Mouse (Mus musculus) liver, embryonic 14.5 days (tissue): Measurements from ENCODE around the gene Unc5a. TPM values are rescaled to one million over a fixed set of nuclear protein-coding genes. Genes with fewer than 3 reads are reported as not detected.

Experiments used
- ATAC-seq: fragments of 200-750 bp; cut with Nextera tagmentation; 2 replicates; pipeline ENCODE4 v1.8.0; 2017; ENCODE audit warnings: moderate number of reproducible peaks, mild to moderate bottlenecking, moderate library complexity; ENCODE audit not compliant: insufficient read depth
- DNase-seq, 3 experiments: peaks; one replicate each; pipeline ENCODE4 v3.0.0-alpha.2; 2012 to 2013; ENCODE audit warnings: low read depth in 3 of 3, low spot score in 3 of 3
- H3K27ac ChIP-seq: fragments of 300-500 bp; sonication (generic); 2 replicates; pipeline ENCODE4 v1.5.1; 2014; ENCODE audit warnings: moderate library complexity, mild to moderate bottlenecking, control low read depth, inconsistent platforms
- H3K27me3 ChIP-seq: fragments of 300-500 bp; sonication (generic); 2 replicates; pipeline ENCODE4 v1.6.1; 2014; ENCODE audit warnings: mild to moderate bottlenecking, low read length, moderate library complexity; ENCODE audit not compliant: control insufficient read depth, insufficient read depth
- H3K36me3 ChIP-seq: fragments of 300-500 bp; sonication (generic); replicated peaks from 2 replicates; pipeline ENCODE4 v1.6.1; 2014; ENCODE audit warnings: low read depth; ENCODE audit not compliant: control insufficient read depth, insufficient read depth
- H3K4me1 ChIP-seq, 2 experiments: fragments of 200-500 bp in 1 of 2; fragments of 300-500 bp in 1 of 2; sonication (generic) in 1 of 2; replicated peaks; 2 replicates each; pipeline ENCODE4 v1.6.1; 2012 to 2014; ENCODE audit warnings: antibody characterized with exemption in 1 of 2, inconsistent platforms in 1 of 2, low read length in 1 of 2; ENCODE audit not compliant: control insufficient read depth in 2 of 2, insufficient read depth in 2 of 2
- H3K4me2 ChIP-seq: fragments of 300-500 bp; sonication (generic); 2 replicates; pipeline ENCODE4 v1.6.1; 2014; ENCODE audit warnings: low read depth, mild to moderate bottlenecking, control low read depth, moderate library complexity
- H3K4me3 ChIP-seq, 2 experiments: fragments of 200-500 bp in 1 of 2; fragments of 300-500 bp in 1 of 2; sonication (generic) in 1 of 2; 2 replicates each; pipeline ENCODE4 v1.5.1; 2012 to 2014; ENCODE audit warnings: low read depth in 2 of 2, low read length in 2 of 2, mild to moderate bottlenecking in 2 of 2, control low read depth in 1 of 2, inconsistent platforms in 1 of 2, moderate library complexity in 1 of 2; ENCODE audit not compliant: insufficient read depth in 1 of 2
- H3K9ac ChIP-seq: fragments of 300-500 bp; sonication (generic); replicated peaks from 2 replicates; pipeline ENCODE4 v1.6.1; 2014; ENCODE audit warnings: mild to moderate bottlenecking, control low read depth, moderate library complexity
- H3K9me3 ChIP-seq: fragments of 300-500 bp; sonication (generic); 2 replicates; pipeline ENCODE4 v1.6.1; 2016; ENCODE audit warnings: low read length, mixed read lengths; ENCODE audit not compliant: control insufficient read depth
- CTCF ChIP-seq: IDR thresholded peaks from 2 replicates; pipeline ENCODE4 v1.5.1; 2016; ENCODE audit warnings: antibody characterized with exemption, low read depth, control low read depth
- EP300 ChIP-seq: IDR thresholded peaks from 2 replicates; pipeline ENCODE4 v1.6.1; 2016; ENCODE audit warnings: antibody characterized with exemption, low read depth
- WGBS: fragments of 180-500 bp; shearing (Covaris S2); extraction: QIAGEN DNeasy Blood & Tissue Kit; methylation state at CpG from one replicate; pipeline ENCODE4 v1.1.7; 2014; ENCODE audit not compliant: insufficient replicate concordance; 5-methylcytosine and 5-hydroxymethylcytosine counted together
- polyA plus RNA-seq, 2 experiments: library from polyadenylated mRNA; depleted of rRNA in 1 of 2; stranded (reverse) in 1 of 2; unstranded in 1 of 2; fragments of >200 nt; fragmentation: Nextera tagmentation in 1 of 2; extraction: Ambion mirVana in 1 of 2; gene quantifications; 2 replicates each; pipeline versions ENCODE4 v1.2.1 to v1.2.3; 2012 to 2014

Unc5a gene
- polyA plus RNA-seq, 2 experiments: 0.37 to 0.43 TPM

GRCm38 (mm10) chr13:54919666-54920065 is 29.5 kb upstream of the Unc5a start:
- Histone ChIP-seq H3K9ac (no peak overlapping the region), H3K9me3 (no peaks in the 10 kb centered on the region), H3K4me3 (no peak overlapping the region), H3K4me1 (no peaks in the 10 kb centered on the region), H3K27me3 (no peaks in the 10 kb centered on the region), H3K27ac (no peak overlapping the region), H3K36me3 (no peaks in the 10 kb centered on the region), H3K4me2 (no peak overlapping the region)
- WGBS: 27% methylated on average over 5 of the region's 5 CpGs
- DNase-seq: no peak
- no peak for ATAC-seq
- TF ChIP-seq CTCF: no peak

- Histone ChIP-seq H3K4me2 (no peak overlapping the region), H3K9ac (no peak overlapping the region), H3K9me3 (no peaks in the 10 kb centered on the region), H3K27ac (no peak overlapping the region), H3K4me3 (no peak overlapping the region), H3K4me1 (no peaks in the 10 kb centered on the region), H3K27me3 (no peaks in the 10 kb centered on the region), H3K36me3 (no peaks in the 10 kb centered on the region)
- TF ChIP-seq CTCF (no peak), EP300 (no peak)
- 56% methylated on average over 9 of the region's 9 CpGs for WGBS
- DNase-seq: no peak
- ATAC-seq: no peak
Observed at GRCm38 (mm10) chr13:54921700-54922099, 27.5 kb upstream of the Unc5a start.

GRCm38 (mm10) chr13:54923705-54924104 is 25.5 kb upstream of the Unc5a start:
- Histone ChIP-seq H3K27ac (no peak overlapping the region), H3K9me3 (no peaks in the 10 kb centered on the region), H3K4me1 (no peaks in the 10 kb centered on the region), H3K36me3 (no peaks in the 10 kb centered on the region), H3K9ac (no peak overlapping the region), H3K4me3 (no peak overlapping the region), H3K4me2 (no peak overlapping the region), H3K27me3 (no peaks in the 10 kb centered on the region)
- TF ChIP-seq EP300 (no peak), CTCF (no peak)
- DNase-seq (no peak), ATAC-seq (no peak)
- 49% methylated on average over 2 of the region's 2 CpGs for WGBS

DNA sequence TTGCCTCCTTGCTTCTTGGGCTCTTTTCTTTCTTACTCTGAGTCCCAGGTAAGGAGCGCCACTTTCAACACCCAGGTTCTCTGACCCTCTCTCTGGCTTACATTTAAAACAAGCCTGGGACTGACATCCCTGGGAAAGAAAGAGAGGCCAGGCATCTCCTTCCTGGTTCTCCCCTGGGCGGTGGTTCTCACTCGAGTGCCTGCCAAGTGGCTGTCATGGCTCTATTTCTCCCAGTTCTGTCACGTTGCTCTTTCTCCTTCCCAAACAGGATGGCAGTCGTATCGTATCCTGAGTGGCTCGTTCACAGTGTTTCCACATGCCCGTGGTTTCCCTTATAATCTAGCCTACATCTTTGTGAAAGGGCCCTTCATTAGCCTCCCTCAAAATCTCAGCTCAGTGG is 23.7 kb upstream of the Unc5a start:
- Histone ChIP-seq H3K9ac (no peak overlapping the region), H3K9me3 (no peaks in the 10 kb centered on the region), H3K27me3 (no peaks in the 10 kb centered on the region), H3K4me3 (no peak overlapping the region), H3K4me2 (no peak overlapping the region), H3K27ac (no peak overlapping the region), H3K36me3 (no peaks in the 10 kb centered on the region), H3K4me1 (no peaks in the 10 kb centered on the region)
- 31% methylated on average over 8 of the region's 8 CpGs for whole genome bisulfite sequencing
- DNase-seq (no peak), ATAC-seq (no peak)
- TF ChIP-seq EP300: no peak
- TF ChIP-seq CTCF: no peak

GRCm38 (mm10) chr13:54926654-54927053 is 22.6 kb upstream of the Unc5a start:
- 42% methylated on average over 4 of the region's 4 CpGs for WGBS
- Histone ChIP-seq H3K4me2 (no peak overlapping the region), H3K4me1 (no peaks in the 10 kb centered on the region), H3K4me3 (no peak overlapping the region), H3K9me3 (no peaks in the 10 kb centered on the region), H3K27me3 (no peaks in the 10 kb centered on the region), H3K9ac (no peak overlapping the region), H3K27ac (no peak overlapping the region), H3K36me3 (no peaks in the 10 kb centered on the region)
- no peak for ATAC-seq
- no peak for DNase-seq
- TF ChIP-seq CTCF (no peak), EP300 (no peak)
